Mouse (Mus musculus): ENCODE measurements around the gene Spata13. TPM values are rescaled to one million over a fixed set of nuclear protein-coding genes. Genes with fewer than 3 reads are reported as not detected.

Gene Spata13
- polyA plus RNA-seq, 1 experiment from 2014 or later = 66.0 TPM

- Histone ChIP-seq H3K9ac (ENCODE audit: low read length) (no peak overlapping the region), H3K27me3 (ENCODE audit: control insufficient read depth, insufficient read depth, low read length) (no peaks in the 10 kb centered on the region), H3K4me1 (ENCODE audit: control insufficient read depth, insufficient read depth, low read length) (no peaks in the 10 kb centered on the region), H3K4me3 (ENCODE audit: low read depth, low read length) (no peak overlapping the region), H3K9me3 (ENCODE audit: control insufficient read depth, low read length) (no peaks in the 10 kb centered on the region), H3K36me3 (ENCODE audit: control insufficient read depth, insufficient read depth, low read length) (peaks cover 22% of the 10 kb centered on the region), H3K27ac (ENCODE audit: low read depth, low read length) (no peak overlapping the region), H3K4me2 (no peak overlapping the region)
- DNase-seq (ENCODE audit: low spot score, missing footprints) = no peak
- ATAC-seq (ENCODE audit: low FRiP score) = no peak
- 98% methylated on average over 5 of the region's 5 CpGs for WGBS
These were observed 129.9 kb downstream of the Spata13 start for GRCm38 (mm10) chr14:60763746-60764145.

- Histone ChIP-seq H3K27me3 (ENCODE audit: control insufficient read depth, insufficient read depth, low read length) (no peaks in the 10 kb centered on the region), H3K4me1 (ENCODE audit: control insufficient read depth, insufficient read depth, low read length) (no peaks in the 10 kb centered on the region), H3K4me2 (no peak overlapping the region), H3K4me3 (ENCODE audit: low read depth, low read length) (no peak overlapping the region), H3K9me3 (ENCODE audit: control insufficient read depth, low read length) (no peaks in the 10 kb centered on the region), H3K9ac (ENCODE audit: low read length) (no peak overlapping the region), H3K36me3 (ENCODE audit: control insufficient read depth, insufficient read depth, low read length) (peaks cover 17% of the 10 kb centered on the region), H3K27ac (ENCODE audit: low read depth, low read length) (no peak overlapping the region)
- 85% methylated on average over 4 of the region's 4 CpGs for WGBS
- ATAC-seq (ENCODE audit: low FRiP score) (no peak), DNase-seq (ENCODE audit: low spot score, missing footprints) (no peak)
These were observed 130.7 kb downstream of the Spata13 start for GRCm38 (mm10) chr14:60764526-60764925.

DNA sequence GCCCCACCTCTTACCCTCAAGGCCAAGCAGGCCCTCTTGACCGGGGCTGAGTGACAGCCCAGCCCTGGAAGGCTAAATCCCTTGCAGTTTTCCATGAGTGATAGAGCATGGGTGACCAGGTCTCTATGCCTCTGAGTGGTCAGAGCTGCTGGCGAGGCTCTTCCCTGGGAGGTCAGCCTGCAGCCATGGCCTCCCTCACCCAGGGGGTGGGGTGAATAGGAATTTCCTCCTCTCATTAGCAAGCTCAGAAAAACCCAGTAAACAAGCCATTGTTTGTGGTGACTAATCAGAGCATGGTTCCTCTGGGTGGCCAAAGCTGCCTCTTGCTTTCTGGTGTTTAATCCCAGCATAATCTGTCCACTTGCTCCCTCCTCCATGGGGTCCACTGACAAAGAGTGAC lies 131.2 kb downstream of the Spata13 start:
- Histone ChIP-seq H3K4me1 (ENCODE audit: control insufficient read depth, insufficient read depth, low read length) (no peaks in the 10 kb centered on the region), H3K27ac (ENCODE audit: low read depth, low read length) (no peak overlapping the region), H3K9ac (ENCODE audit: low read length) (no peak overlapping the region), H3K4me2 (no peak overlapping the region), H3K9me3 (ENCODE audit: control insufficient read depth, low read length) (no peaks in the 10 kb centered on the region), H3K4me3 (ENCODE audit: low read depth, low read length) (no peak overlapping the region), H3K27me3 (ENCODE audit: control insufficient read depth, insufficient read depth, low read length) (no peaks in the 10 kb centered on the region), H3K36me3 (ENCODE audit: control insufficient read depth, insufficient read depth, low read length) (peaks cover 17% of the 10 kb centered on the region)
- 48% methylated on average over 2 of the region's 2 CpGs for WGBS
- DNase-seq (ENCODE audit: low spot score, missing footprints) (no peak), ATAC-seq (ENCODE audit: low FRiP score) (no peak)

DNA sequence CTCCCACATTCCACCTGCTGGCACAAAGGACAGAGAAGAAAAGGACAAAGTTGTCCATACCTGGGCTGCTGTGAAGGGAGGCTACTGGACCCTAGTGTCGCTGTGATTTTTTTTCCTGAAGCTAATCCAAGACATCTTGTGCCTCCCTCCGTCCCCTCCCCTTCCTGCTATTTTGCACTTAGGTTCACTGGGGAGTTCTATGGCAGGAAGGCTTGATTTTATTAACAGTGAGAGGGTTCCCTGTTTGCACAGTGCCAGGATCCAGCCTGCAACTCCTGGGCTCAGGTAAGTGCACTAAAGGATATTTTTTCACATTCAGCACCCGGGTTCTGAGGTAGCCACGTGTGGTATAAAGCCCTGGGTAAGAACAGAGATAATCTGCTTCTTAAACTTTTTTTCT lies 134.1 kb downstream of the Spata13 start, which contains the start of gene C1qtnf9:
Gene C1qtnf9 (plus strand): TSS at position 251 of the 400 bp plus-strand sequence.
- ATAC-seq (ENCODE audit: low FRiP score) = no peak
- no peak for DNase-seq (ENCODE audit: low spot score, missing footprints)
- H3K27ac ChIP-seq (ENCODE audit: low read depth, low read length) = no peak within 1 kb of the TSS

DNA sequence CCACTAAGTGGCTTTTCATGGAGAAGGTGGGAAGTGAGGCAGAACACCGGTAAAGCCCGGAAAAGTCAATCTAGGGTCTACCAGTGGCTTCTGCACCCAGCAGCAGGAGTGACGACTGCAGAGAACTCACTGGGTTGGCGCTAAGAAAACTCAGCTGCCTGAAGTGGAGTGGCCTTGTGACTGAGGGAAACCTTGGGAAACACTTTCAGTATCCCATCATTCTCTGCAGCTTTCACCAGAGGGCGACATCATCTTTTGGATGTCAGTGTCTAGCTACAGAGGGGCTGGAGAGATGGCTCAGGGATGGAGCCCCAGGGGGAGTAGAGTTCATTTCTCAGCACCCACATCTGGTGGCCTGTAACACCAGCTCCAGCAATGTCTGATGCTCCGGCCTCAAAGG lies 135.5 kb downstream of the Spata13 start:
- no peaks in the 10 kb centered on the region for H3K4me1 ChIP-seq (ENCODE audit: control insufficient read depth, insufficient read depth, low read length)
- no peak for DNase-seq (ENCODE audit: low spot score, missing footprints)
- no peak overlapping the region for H3K27ac ChIP-seq (ENCODE audit: low read depth, low read length)
- no peak for ATAC-seq (ENCODE audit: low FRiP score)
- no peak overlapping the region for H3K4me3 ChIP-seq (ENCODE audit: low read depth, low read length)
- WGBS = 49% methylated on average over 6 of the region's 6 CpGs
- H3K36me3 ChIP-seq (ENCODE audit: control insufficient read depth, insufficient read depth, low read length) = no peaks in the 10 kb centered on the region
- no peaks in the 10 kb centered on the region for H3K9me3 ChIP-seq (ENCODE audit: control insufficient read depth, low read length)
- H3K9ac ChIP-seq (ENCODE audit: low read length) = no peak overlapping the region
- no peaks in the 10 kb centered on the region for H3K27me3 ChIP-seq (ENCODE audit: control insufficient read depth, insufficient read depth, low read length)
- H3K4me2 ChIP-seq = no peak overlapping the region

More for the DNA sequence above, 134.1 kb downstream of the Spata13 start, which contains the start of gene C1qtnf9:
- Histone ChIP-seq H3K9me3 (ENCODE audit: control insufficient read depth, low read length) (no peaks in the 10 kb centered on the region), H3K36me3 (ENCODE audit: control insufficient read depth, insufficient read depth, low read length) (no peaks in the 10 kb centered on the region), H3K27me3 (ENCODE audit: control insufficient read depth, insufficient read depth, low read length) (no peaks in the 10 kb centered on the region), H3K4me1 (ENCODE audit: control insufficient read depth, insufficient read depth, low read length) (no peaks in the 10 kb centered on the region), H3K9ac (ENCODE audit: low read length) (no peak within 1 kb of the TSS), H3K4me2 (no peak within 1 kb of the TSS), H3K4me3 (ENCODE audit: low read depth, low read length) (no peak within 1 kb of the TSS)
- 76% methylated on average over 4 of the region's 4 CpGs for WGBS

DNA sequence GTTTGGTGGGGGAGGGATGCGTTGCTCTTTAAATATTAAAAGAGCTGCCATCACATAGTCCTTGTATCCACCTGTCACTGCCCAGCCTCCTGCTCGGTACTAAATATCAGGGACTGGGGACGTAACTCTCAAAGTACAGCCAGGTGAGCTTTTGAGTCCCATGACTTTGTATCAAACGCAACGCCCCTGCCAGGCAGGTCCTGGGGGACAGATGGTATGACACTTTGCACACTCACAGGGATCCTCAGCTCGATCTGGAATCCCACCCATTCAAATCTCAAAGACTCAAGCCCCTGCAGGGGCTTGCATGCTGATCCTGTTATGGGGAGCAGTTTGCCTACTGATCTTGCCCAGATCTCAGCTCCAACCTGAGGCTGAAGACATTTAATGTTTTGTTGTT lies 136.8 kb downstream of the Spata13 start:
- Histone ChIP-seq H3K9ac (ENCODE audit: low read length) (no peak overlapping the region), H3K9me3 (ENCODE audit: control insufficient read depth, low read length) (no peaks in the 10 kb centered on the region), H3K27ac (ENCODE audit: low read depth, low read length) (no peak overlapping the region), H3K4me1 (ENCODE audit: control insufficient read depth, insufficient read depth, low read length) (no peaks in the 10 kb centered on the region), H3K27me3 (ENCODE audit: control insufficient read depth, insufficient read depth, low read length) (no peaks in the 10 kb centered on the region), H3K4me2 (no peak overlapping the region), H3K4me3 (ENCODE audit: low read depth, low read length) (no peak overlapping the region), H3K36me3 (ENCODE audit: control insufficient read depth, insufficient read depth, low read length) (no peaks in the 10 kb centered on the region)
- 74% methylated on average over 6 of the region's 6 CpGs for WGBS
- DNase-seq (ENCODE audit: low spot score, missing footprints) (no peak), ATAC-seq (ENCODE audit: low FRiP score) (no peak)

GRCm38 (mm10) chr14:60771057-60771456 lies 137.3 kb downstream of the Spata13 start:
- WGBS = 7% methylated on average over 8 of the region's 8 CpGs
- Histone ChIP-seq H3K9me3 (ENCODE audit: control insufficient read depth, low read length) (no peaks in the 10 kb centered on the region), H3K4me3 (ENCODE audit: low read depth, low read length) (peak overlapping the region; percentile 28), H3K4me1 (ENCODE audit: control insufficient read depth, insufficient read depth, low read length) (no peaks in the 10 kb centered on the region), H3K36me3 (ENCODE audit: control insufficient read depth, insufficient read depth, low read length) (no peaks in the 10 kb centered on the region), H3K27me3 (ENCODE audit: control insufficient read depth, insufficient read depth, low read length) (no peaks in the 10 kb centered on the region), H3K4me2 (peak overlapping the region; percentile 44), H3K9ac (ENCODE audit: low read length) (peak overlapping the region; percentile 30; the same call in 1 of the 2 replicates), H3K27ac (ENCODE audit: low read depth, low read length) (no peak overlapping the region)
- DNase-seq (ENCODE audit: low spot score, missing footprints) (peak; percentile 98), ATAC-seq (ENCODE audit: low FRiP score) (peak; percentile 50)

DNA sequence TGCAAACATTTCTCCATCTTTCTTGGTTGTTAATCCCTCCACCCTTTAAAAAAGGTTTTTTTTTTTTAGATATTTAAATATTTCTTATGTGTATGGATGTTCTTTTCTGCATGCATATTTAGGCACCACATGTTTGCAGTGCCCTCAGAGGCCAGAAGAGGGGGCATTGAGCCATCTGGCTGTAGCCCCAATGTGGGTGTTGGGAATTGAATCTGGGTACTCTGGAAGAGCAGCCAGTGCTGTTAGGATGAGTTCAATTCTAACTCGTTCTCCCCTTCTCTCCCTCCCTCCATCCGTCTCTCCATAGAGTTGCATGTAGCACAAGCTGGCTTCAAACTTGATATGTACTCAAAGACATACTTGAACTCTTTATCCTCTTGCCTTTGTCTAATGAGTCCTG lies 139.7 kb downstream of the Spata13 start:
- H3K9me3 ChIP-seq (ENCODE audit: control insufficient read depth, low read length) = no peaks in the 10 kb centered on the region
- DNase-seq (ENCODE audit: low spot score, missing footprints) (peak; percentile 62), ATAC-seq (ENCODE audit: low FRiP score) (no peak)
- H3K4me3 ChIP-seq (ENCODE audit: low read depth, low read length) = no peak overlapping the region
- 76% methylated on average over 2 of the region's 2 CpGs for WGBS
- no peaks in the 10 kb centered on the region for H3K4me1 ChIP-seq (ENCODE audit: control insufficient read depth, insufficient read depth, low read length)
- no peak overlapping the region for H3K9ac ChIP-seq (ENCODE audit: low read length)
- H3K36me3 ChIP-seq (ENCODE audit: control insufficient read depth, insufficient read depth, low read length) = no peaks in the 10 kb centered on the region
- H3K27ac ChIP-seq (ENCODE audit: low read depth, low read length) = no peak overlapping the region
- no peaks in the 10 kb centered on the region for H3K27me3 ChIP-seq (ENCODE audit: control insufficient read depth, insufficient read depth, low read length)
- H3K4me2 ChIP-seq = no peak overlapping the region

DNA sequence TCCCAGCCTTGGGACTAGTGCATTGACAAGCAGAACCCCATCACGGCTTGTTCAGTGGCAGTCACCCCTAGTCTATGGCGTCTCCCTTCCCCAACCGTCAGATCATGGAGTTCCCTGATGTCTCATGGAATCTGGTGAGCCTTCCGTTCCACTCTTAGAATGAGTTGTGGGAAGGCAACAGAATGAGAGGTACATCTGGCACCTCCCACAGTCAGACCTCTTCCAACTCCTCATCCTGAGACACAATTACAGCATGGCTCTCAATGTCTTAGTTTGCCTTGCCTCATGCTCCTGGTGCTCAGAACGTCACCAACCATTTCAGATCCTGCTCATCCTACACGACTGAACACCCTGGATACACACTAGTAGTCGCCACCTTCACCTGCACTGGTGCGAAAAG lies 142.7 kb downstream of the Spata13 start:
- 87% methylated on average over 8 of the region's 8 CpGs for WGBS
- ATAC-seq (ENCODE audit: low FRiP score) = no peak
- no peaks in the 10 kb centered on the region for H3K9me3 ChIP-seq (ENCODE audit: control insufficient read depth, low read length)
- DNase-seq (ENCODE audit: low spot score, missing footprints) = peak; percentile 8
- H3K9ac ChIP-seq (ENCODE audit: low read length) = no peak overlapping the region
- H3K36me3 ChIP-seq (ENCODE audit: control insufficient read depth, insufficient read depth, low read length) = no peaks in the 10 kb centered on the region
- H3K4me2 ChIP-seq = no peak overlapping the region
- no peak overlapping the region for H3K27ac ChIP-seq (ENCODE audit: low read depth, low read length)
- no peak overlapping the region for H3K4me3 ChIP-seq (ENCODE audit: low read depth, low read length)
- no peaks in the 10 kb centered on the region for H3K27me3 ChIP-seq (ENCODE audit: control insufficient read depth, insufficient read depth, low read length)
- H3K4me1 ChIP-seq (ENCODE audit: control insufficient read depth, insufficient read depth, low read length) = no peaks in the 10 kb centered on the region
